Mouse (Mus musculus) heart, adult 9 months (tissue): ENCODE results near the gene Shq1.
A peak's percentile ranks its signal among the peaks of the same experiment; 100 is the strongest.

ENCODE experiments used
- DNase-seq, 2 experiments: peaks; one replicate each; pipeline ENCODE4 v3.0.0; 2022; ENCODE audit warnings: low spot score in 2 of 2

Gene Shq1

DNA sequence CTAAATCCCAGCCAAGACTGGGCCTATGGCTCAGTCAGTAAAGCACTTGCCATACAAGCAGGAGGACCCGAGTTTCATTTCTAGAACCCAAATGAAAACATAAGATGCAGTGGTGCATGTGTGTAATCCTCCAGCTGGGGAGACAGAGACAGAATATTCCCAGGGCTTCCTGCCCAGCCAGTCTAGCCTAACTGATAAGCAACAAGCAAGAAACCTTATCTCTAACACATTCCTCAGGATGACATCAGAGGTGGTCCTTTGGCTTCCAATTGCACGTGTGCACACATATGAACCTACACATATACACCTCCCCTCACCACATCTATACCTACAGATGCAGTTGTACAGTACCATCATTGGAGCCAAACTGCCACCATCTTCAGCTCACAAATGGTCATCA lies 2.1 kb downstream of the Shq1 start:
- DNase-seq = no peak

- no peak for DNase-seq
Observed at GRCm38 (mm10) chr6:100667644-100668043, 3.3 kb downstream of the Shq1 start.

DNA sequence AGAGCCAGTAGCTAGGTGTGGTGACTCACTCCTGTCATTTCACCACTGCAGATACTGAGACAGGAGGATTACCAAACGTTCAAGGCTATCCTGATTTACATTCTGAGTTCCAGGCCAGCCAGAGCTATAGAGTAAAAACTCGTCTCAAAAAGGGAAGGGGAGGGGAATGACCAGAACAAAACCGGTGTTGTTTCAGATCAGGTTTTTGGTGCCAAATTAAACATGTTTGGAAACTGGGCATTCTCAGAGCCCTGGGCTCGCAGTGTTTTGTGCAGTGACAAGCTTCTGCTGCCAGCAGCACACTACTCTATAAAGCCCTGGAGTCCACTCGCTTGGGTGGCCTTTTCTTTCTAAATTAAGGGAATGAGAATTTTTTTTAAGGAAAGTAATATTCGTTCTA lies 8.7 kb downstream of the Shq1 start:
- DNase-seq = no peak

GRCm38 (mm10) chr6:100660395-100660794 lies 10.6 kb downstream of the Shq1 start:
- DNase-seq = peak; percentile 51 to 63

DNA sequence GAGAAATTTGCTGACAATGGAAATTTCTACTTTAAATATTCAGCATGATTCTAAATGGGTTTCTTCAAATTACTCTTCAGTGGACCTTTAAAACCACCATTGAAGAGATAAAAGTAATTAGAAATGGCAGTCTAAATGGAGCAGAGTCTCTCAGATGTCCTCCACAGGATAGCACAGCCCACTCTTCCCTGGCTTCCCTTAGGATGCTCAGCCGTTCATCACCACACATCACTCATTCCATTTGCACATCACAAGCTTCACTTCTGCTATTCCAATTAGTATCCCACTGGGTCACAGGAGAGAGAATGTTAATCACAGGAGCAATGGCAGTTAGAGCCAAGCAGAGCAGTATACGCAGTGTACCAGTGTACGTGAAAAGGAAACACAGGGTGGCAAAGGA lies 18.4 kb downstream of the Shq1 start:
- no peak for DNase-seq

DNA sequence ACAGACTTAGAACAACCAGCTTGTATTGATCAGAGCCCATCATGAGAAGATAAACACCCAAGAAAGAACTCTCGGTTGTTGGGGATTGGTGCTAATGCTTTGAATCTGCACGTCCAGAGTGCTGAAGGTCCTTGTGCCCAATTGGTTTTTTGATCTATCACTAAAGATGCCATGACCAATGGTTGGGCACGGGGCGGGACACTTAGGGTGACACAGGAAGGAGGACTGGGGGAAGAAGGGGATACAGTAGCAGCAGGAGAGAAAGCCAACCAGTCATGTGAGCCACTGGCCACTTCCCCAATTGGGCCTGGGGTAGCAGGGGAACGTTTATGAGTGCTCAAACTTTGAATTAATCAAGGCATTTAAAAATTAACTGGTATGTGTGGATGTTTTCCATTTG lies 23.8 kb downstream of the Shq1 start:
- DNase-seq = no peak

- peak; percentile 24 to 46 for DNase-seq
Observed at GRCm38 (mm10) chr6:100645469-100646201, 25.3 kb downstream of the Shq1 start.

DNA sequence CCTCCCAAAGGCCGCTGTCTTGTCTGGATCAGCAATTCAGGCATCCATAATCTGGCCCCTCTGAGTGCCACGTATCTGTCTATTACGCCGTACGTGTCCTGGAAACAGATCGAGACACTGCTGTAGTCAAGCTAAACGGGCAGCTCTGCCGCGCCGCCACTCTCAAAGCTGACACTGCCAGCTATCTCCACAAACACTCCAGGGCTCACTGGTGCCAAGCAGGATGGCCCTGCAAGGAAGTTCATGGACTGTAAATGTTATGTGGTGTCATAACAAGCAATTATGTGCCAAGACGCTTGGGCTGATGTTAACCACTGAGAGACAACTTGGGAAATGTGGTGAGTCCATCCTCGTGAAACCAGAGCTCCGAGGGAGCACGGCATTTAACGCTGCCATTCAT lies 26.3 kb downstream of the Shq1 start:
- peak in 1 of 2 experiments; percentile 9 for DNase-seq

GRCm38 (mm10) chr6:100642786-100643185 lies 28.2 kb downstream of the Shq1 start:
- no peak for DNase-seq

GRCm38 (mm10) chr6:100640591-100640990 lies 30.4 kb downstream of the Shq1 start:
- DNase-seq = no peak

DNA sequence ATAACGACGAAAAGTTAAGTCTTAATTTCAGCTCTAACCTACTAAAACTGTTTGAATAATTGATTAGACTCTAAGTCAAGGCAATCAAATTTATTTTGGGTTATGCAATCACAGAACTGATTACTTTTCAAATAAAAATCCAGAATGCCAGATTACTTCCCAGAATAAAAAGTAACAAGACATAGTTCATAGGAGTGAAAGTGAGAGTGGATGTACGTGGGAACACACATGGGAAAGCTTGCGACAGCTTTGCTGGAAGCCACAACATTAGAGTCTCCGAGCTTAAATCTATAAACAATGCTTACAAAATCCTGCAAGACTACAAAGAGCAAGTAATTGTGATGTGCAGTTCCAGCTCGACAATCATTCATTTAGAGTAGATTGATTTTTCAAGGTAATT lies 41.9 kb downstream of the Shq1 start:
- no peak for DNase-seq

DNA sequence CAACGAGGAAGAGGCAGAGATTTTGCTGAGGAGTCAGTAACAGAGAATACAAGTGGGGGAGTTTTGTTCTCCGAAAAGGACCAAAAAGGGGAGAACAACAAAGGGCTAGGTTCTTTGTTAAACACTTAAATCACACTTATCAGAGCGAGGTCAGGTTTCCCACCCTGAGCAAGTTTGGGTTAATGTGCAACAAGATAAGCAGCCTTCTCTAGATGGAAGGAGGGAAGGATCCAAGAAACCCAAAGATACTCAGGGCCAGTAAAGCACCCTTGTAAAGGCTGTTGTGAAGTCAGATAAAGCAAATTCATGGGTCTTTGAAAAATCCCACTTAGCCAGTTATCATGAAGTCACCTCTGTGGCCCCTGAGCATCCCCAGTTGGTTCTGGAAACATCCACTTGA lies 42.7 kb downstream of the Shq1 start:
- no peak for DNase-seq

DNA sequence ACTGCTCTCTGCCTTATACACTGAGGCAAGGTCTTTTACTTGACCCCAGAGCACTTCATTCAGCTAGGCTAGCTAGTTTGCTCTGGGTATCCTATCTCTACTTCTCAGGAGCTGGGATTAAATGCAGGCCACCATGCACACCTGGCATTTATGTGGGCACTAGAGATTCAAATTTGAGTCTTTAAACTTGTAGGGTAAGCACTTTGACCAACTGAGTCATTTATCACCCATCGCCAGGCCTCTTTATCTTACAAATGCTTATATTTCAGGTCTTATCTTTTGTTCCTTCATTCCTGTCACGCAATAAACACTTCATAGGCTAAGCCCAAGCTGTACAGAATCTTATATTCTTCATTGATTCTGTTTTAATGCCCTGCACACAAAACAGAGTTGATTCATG lies 47.0 kb downstream of the Shq1 start:
- no peak for DNase-seq

DNA sequence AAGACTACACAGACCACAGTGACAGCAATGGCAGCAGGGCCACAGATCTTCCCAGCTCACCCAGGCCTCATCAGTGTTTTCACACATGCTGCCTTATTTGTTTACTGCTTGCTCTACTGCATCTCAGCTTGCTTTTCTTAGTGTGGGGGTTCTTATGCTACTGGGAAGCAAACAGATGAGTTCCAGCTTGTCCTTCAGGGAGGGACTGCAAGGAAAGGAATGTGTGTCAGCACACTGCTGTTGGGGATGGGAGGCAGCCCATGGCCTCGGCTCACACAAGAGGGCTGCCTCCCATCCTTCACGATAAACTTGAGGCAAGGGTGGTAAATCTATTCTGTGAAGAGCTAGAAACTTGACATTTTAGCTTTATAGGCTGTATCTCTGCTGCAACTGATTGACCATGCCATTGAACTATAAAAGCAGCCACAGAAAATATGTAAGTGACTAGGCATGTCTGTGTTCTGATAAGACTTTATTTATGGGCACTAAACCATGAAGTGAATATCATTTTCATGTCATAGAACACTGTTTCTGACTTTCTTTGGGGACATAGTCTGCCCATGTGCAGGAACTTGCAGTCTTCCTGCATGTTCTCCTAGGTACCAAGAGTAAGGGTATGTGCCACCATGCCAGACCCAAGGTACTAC lies 48.0 kb downstream of the Shq1 start:
- no peak for DNase-seq

GRCm38 (mm10) chr6:100620411-100620810 lies 50.5 kb downstream of the Shq1 start:
- DNase-seq = no peak

- no peak for DNase-seq
Observed at GRCm38 (mm10) chr6:100619309-100619708, 51.6 kb downstream of the Shq1 start.

DNA sequence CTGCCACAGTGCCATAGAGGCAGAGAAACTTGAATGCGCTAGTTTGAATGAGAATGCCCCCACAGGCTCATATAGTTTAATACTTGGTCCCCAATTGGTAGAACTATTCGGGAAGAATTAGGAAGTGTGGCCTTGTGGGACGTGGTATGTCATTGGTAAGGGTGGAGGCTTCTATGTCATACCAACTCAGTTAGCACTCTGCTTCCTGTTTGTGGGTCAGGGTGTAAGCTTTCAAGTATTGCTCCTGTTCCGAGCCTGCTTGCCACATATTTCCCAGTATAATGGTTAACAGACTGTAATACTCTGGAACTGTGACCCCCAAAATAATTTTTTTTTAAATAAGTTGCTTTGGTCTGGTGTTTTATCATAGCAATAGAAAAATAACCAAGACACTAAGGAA lies 54.8 kb downstream of the Shq1 start:
- no peak for DNase-seq

DNA sequence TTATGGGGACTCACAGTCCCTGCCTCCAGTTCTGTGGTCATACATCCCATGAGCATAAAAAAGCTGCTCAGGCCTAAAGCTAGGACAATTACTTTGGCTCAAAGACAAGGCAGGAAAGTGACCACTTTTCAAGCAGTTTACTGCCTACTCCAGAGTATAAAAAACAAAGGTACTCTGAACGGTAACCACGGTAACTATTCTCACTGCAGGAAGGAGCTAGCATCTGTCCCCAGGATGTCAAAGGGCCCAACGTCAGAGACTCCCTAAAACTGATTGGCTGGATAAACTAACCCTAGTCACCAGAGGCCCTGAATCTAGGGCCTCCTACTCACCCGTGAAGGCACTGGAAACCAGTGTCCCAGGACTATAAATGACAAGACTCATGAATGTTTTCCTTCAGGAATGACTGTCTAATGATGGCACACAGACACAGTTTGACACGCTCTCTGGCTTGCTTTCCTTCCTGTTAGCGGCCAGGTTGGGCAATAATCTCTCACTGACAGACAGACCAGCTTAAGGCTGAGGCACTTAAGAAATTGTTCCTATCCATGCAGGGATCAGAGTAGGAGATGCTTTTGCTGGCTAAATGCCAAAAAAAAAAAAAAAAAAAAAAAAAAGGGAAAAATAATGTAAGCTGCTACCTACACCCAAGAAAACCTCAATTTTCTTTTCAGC lies 57.2 kb downstream of the Shq1 start:
- DNase-seq = no peak

- no peak for DNase-seq
Observed at GRCm38 (mm10) chr6:100610897-100611575, 59.9 kb downstream of the Shq1 start.

DNA sequence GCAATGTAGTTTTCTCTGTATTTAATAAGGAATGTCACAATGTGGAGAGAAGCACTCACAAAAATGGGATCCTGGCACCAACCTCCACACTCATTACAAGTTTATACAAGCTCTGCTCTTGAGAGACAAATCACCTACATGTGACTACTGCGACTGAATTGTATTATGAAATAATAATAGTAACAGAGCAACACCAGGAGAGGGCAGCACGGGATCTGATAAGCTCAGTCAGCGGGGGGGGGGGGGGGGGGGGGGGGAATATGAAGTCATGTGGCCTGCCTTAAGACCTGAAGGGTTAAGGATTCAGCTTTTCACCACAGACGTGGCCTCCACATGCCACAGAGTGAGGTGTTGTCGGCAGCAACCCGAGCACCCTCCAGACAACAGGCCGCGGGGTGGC lies 60.8 kb downstream of the Shq1 start:
- DNase-seq = no peak

GRCm38 (mm10) chr6:100609256-100609655 lies 61.7 kb downstream of the Shq1 start:
- no peak for DNase-seq

- no peak for DNase-seq
Observed at GRCm38 (mm10) chr6:100608429-100608828, 62.5 kb downstream of the Shq1 start.

- DNase-seq = no peak
Observed at GRCm38 (mm10) chr6:100606805-100607204, 64.2 kb downstream of the Shq1 start.
